Mouse (Mus musculus) inflammation-experienced regulatory T-cells (primary cell): ENCODE measurements around the gene Aurkc. TPM values are rescaled to one million over a fixed set of nuclear protein-coding genes. Genes with fewer than 3 reads are reported as not detected.

ENCODE experiments used
- polyA plus RNA-seq, 2 experiments: library from polyadenylated mRNA; unstranded; fragments of 100-300 nt; shearing (Covaris generic); gene quantifications; one replicate each; pipeline ENCODE4 v1.2.1; 2017

The Aurkc gene
- polyA plus RNA-seq: 1 to 10 TPM in 1 of 2 experiments, not detected in 1; 1.2 TPM

GRCm38 (mm10) chr7:6995251-6995650 is at the start of gene Aurkc:
Gene Aurkc, plus strand, starts transcription at chr7:6995300.

Other genes starting within 250 kb of the Aurkc start
- 10 to 100 TPM; 27.6 to 35.4 TPM for gene Zfp954, start 126.2 kb downstream of the Aurkc start, polyA plus RNA-seq
- 10 to 100 TPM; 12.1 to 13.1 TPM for gene Zfp773, start 141.5 kb downstream of the Aurkc start, polyA plus RNA-seq
- 1 to 10 TPM in 1 of 2 experiments, under 1 TPM in 1; 0.67 to 6.8 TPM for gene Zfp418, start 176.0 kb downstream of the Aurkc start, polyA plus RNA-seq
- 1 to 10 TPM; 4.5 to 9.6 TPM for gene Zfp772, start 214.7 kb downstream of the Aurkc start, polyA plus RNA-seq